Mouse (Mus musculus): Measurements from ENCODE around the gene Uhrf1. TPM values are rescaled to one million over a fixed set of nuclear protein-coding genes. Genes with fewer than 3 reads are reported as not detected.

The Uhrf1 gene
- polyA plus RNA-seq, 1 experiment from 2014 or later = 54.3 TPM

DNA sequence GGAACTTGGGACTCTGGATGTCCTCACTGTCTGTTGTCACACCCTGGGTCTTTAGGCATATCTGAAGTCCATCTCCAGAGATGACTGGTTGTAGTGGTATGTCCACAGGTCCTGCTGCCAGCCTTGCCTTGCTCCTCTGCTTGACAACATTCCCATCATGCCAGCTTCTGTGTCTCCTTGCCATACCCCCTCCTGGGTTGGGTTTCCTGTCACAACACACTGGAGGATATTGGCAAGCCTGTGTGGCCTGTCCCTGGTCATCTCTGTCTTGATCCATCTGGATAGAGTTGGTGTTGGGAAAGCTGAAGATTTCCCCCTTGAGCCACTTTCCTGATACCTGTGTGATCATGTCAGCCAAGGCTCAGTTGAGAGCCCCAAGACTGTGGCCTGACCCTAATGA is 37.6 kb downstream of the Uhrf1 start:
- ATAC-seq (replicated peaks; ENCODE audit: low FRiP score, low read depth) = no peak
- no peaks in the 10 kb centered on the region; the same call in none of the 2 replicates for H3K4me1 ChIP-seq (replicated peaks; ENCODE audit: insufficient read depth, low read length)
- no peak overlapping the region for H3K4me3 ChIP-seq (replicated peaks; ENCODE audit: low read depth, low read length)
- no peaks in the 10 kb centered on the region for H3K9me3 ChIP-seq (replicated peaks; ENCODE audit: low read length)
- H3K27ac ChIP-seq = no peak overlapping the region
- no peaks in the 10 kb centered on the region for H3K36me3 ChIP-seq (ENCODE audit: insufficient read depth, low read length)
- H3K9ac ChIP-seq (ENCODE audit: low read depth, low read length) = no peak overlapping the region
- TF ChIP-seq CTCF (IDR thresholded peaks at IDR 0.05; ENCODE audit: low read depth) = no peak
- no peaks in the 10 kb centered on the region for H3K27me3 ChIP-seq (ENCODE audit: insufficient read depth, low read length)
- no peak for DNase-seq (ENCODE audit: low spot score)
- no peak overlapping the region for H3K4me2 ChIP-seq (ENCODE audit: low read length)

GRCm38 (mm10) chr17:56343466-56343865 is 40.3 kb downstream of the Uhrf1 start:
- Histone ChIP-seq H3K27me3 (ENCODE audit: insufficient read depth, low read length) (no peaks in the 10 kb centered on the region), H3K27ac (no peak overlapping the region), H3K36me3 (ENCODE audit: insufficient read depth, low read length) (no peaks in the 10 kb centered on the region), H3K9ac (ENCODE audit: low read depth, low read length) (no peak overlapping the region), H3K9me3 (replicated peaks; ENCODE audit: low read length) (no peaks in the 10 kb centered on the region), H3K4me2 (ENCODE audit: low read length) (no peak overlapping the region), H3K4me3 (replicated peaks; ENCODE audit: low read depth, low read length) (no peak overlapping the region), H3K4me1 (replicated peaks; ENCODE audit: insufficient read depth, low read length) (no peaks in the 10 kb centered on the region; the same call in 1 of the 2 replicates)
- DNase-seq (ENCODE audit: low spot score) = no peak
- no peak for ATAC-seq (replicated peaks; ENCODE audit: low FRiP score, low read depth)
- 72% methylated on average over 3 of the region's 3 CpGs for WGBS
- TF ChIP-seq CTCF (IDR thresholded peaks at IDR 0.05; ENCODE audit: low read depth) = no peak

GRCm38 (mm10) chr17:56345364-56345763 is 42.2 kb downstream of the Uhrf1 start:
- no peak overlapping the region for H3K9ac ChIP-seq (ENCODE audit: low read depth, low read length)
- H3K4me2 ChIP-seq (ENCODE audit: low read length) = no peak overlapping the region
- DNase-seq (ENCODE audit: low spot score) = no peak
- no peak for ATAC-seq (replicated peaks; ENCODE audit: low FRiP score, low read depth)
- no peak for TF ChIP-seq CTCF (IDR thresholded peaks at IDR 0.05; ENCODE audit: low read depth)
- no peaks in the 10 kb centered on the region for H3K36me3 ChIP-seq (ENCODE audit: insufficient read depth, low read length)
- H3K27ac ChIP-seq = no peak overlapping the region
- H3K4me1 ChIP-seq (replicated peaks; ENCODE audit: insufficient read depth, low read length) = no peaks in the 10 kb centered on the region; the same call in 1 of the 2 replicates
- H3K9me3 ChIP-seq (replicated peaks; ENCODE audit: low read length) = no peaks in the 10 kb centered on the region
- H3K4me3 ChIP-seq (replicated peaks; ENCODE audit: low read depth, low read length) = no peak overlapping the region
- 64% methylated on average over 2 of the region's 2 CpGs for WGBS
- H3K27me3 ChIP-seq (ENCODE audit: insufficient read depth, low read length) = no peaks in the 10 kb centered on the region

DNA sequence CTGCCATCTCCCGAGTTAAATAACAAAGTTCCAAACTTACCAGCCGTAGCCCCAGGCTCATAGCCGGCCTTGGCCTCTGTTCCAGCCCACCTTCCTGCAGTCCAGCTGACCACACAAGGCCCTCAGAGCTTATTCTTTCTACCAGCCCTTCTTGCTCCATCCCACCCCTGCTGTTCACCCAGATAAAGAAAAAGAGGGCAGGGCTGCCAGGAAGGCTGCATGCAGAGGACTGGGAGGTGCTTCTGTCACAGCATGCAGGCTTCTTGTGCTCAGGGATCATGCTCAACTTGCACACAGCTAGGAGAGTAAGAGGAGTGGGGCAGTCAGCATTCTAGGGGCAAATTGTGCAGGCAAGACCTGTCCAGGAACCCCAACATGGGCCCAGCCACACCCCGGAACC is 45.0 kb downstream of the Uhrf1 start:
- Histone ChIP-seq H3K36me3 (ENCODE audit: insufficient read depth, low read length) (peaks cover 5% of the 10 kb centered on the region; the same call in 1 of the 2 replicates), H3K4me3 (replicated peaks; ENCODE audit: low read depth, low read length) (no peak overlapping the region), H3K9ac (ENCODE audit: low read depth, low read length) (no peak overlapping the region), H3K27me3 (ENCODE audit: insufficient read depth, low read length) (no peaks in the 10 kb centered on the region), H3K27ac (no peak overlapping the region), H3K4me2 (ENCODE audit: low read length) (no peak overlapping the region), H3K4me1 (replicated peaks; ENCODE audit: insufficient read depth, low read length) (no peaks in the 10 kb centered on the region; the same call in 1 of the 2 replicates), H3K9me3 (replicated peaks; ENCODE audit: low read length) (no peaks in the 10 kb centered on the region)
- ATAC-seq (replicated peaks; ENCODE audit: low FRiP score, low read depth) (no peak), DNase-seq (ENCODE audit: low spot score) (no peak)
- TF ChIP-seq CTCF (IDR thresholded peaks at IDR 0.05; ENCODE audit: low read depth) = no peak
- 57% methylated on average over 4 of the region's 4 CpGs for WGBS

GRCm38 (mm10) chr17:56348586-56348985 is 45.5 kb downstream of the Uhrf1 start:
- Histone ChIP-seq H3K4me2 (ENCODE audit: low read length) (no peak overlapping the region), H3K4me3 (replicated peaks; ENCODE audit: low read depth, low read length) (no peak overlapping the region), H3K27ac (no peak overlapping the region), H3K4me1 (replicated peaks; ENCODE audit: insufficient read depth, low read length) (no peaks in the 10 kb centered on the region; the same call in 1 of the 2 replicates), H3K9me3 (replicated peaks; ENCODE audit: low read length) (no peaks in the 10 kb centered on the region), H3K36me3 (ENCODE audit: insufficient read depth, low read length) (peaks cover 9% of the 10 kb centered on the region; the same call in 1 of the 2 replicates), H3K27me3 (ENCODE audit: insufficient read depth, low read length) (no peaks in the 10 kb centered on the region), H3K9ac (ENCODE audit: low read depth, low read length) (no peak overlapping the region)
- TF ChIP-seq CTCF (IDR thresholded peaks at IDR 0.05; ENCODE audit: low read depth) = no peak
- no peak for DNase-seq (ENCODE audit: low spot score)
- no peak for ATAC-seq (replicated peaks; ENCODE audit: low FRiP score, low read depth)

DNA sequence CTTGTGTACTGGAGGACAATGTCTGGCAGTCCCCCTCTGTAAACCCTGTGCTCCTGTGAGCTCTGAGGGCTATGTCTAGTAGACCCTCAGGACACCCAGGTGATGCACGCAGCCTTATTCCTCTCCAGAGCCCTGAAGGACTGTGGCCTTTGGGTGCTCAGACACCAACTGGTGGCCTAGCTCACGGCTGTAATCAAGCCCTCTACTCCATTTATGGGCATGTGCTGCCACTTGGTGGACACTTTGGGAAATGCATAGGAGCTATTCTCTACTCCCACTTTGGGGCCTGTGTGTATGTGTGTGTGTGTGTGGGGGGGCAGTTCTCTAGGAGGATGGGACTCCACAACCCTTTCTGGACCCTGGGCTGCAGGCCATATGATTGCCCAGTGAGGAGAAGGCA is 47.6 kb downstream of the Uhrf1 start:
- no peaks in the 10 kb centered on the region; the same call in 1 of the 2 replicates for H3K4me1 ChIP-seq (replicated peaks; ENCODE audit: insufficient read depth, low read length)
- DNase-seq (ENCODE audit: low spot score) = peak; percentile 86
- WGBS = 43% methylated on average over 2 of the region's 2 CpGs
- H3K4me3 ChIP-seq (replicated peaks; ENCODE audit: low read depth, low read length) = no peak overlapping the region
- H3K9ac ChIP-seq (ENCODE audit: low read depth, low read length) = no peak overlapping the region
- no peaks in the 10 kb centered on the region for H3K9me3 ChIP-seq (replicated peaks; ENCODE audit: low read length)
- peaks cover 29% of the 10 kb centered on the region for H3K36me3 ChIP-seq (ENCODE audit: insufficient read depth, low read length)
- no peaks in the 10 kb centered on the region for H3K27me3 ChIP-seq (ENCODE audit: insufficient read depth, low read length)
- ATAC-seq (replicated peaks; ENCODE audit: low FRiP score, low read depth) = peak; percentile 57
- H3K27ac ChIP-seq = no peak overlapping the region
- TF ChIP-seq CTCF (IDR thresholded peaks at IDR 0.05; ENCODE audit: low read depth) = peak; percentile 92
- no peak overlapping the region for H3K4me2 ChIP-seq (ENCODE audit: low read length)

All from kidney, postnatal 0 days (tissue).